Mouse (Mus musculus) kidney, adult 2 months (tissue): ENCODE data around the gene Pcp4l1.

Experiments used
- CTCF ChIP-seq: fragments of 200-500 bp; conservative IDR thresholded peaks from 2 replicates; pipeline ENCODE4 v1.5.1; 2011; ENCODE audit warnings: low read depth, mild to moderate bottlenecking, control low read depth, low read length, moderate library complexity, mixed read lengths; ENCODE audit not compliant: insufficient read depth, insufficient read length
- POLR2A ChIP-seq: fragments of 200-500 bp; IDR thresholded peaks from one replicate; pipeline ENCODE4 v1.6.1; 2011; ENCODE audit warnings: low read depth, low read length, control low read depth

DNA sequence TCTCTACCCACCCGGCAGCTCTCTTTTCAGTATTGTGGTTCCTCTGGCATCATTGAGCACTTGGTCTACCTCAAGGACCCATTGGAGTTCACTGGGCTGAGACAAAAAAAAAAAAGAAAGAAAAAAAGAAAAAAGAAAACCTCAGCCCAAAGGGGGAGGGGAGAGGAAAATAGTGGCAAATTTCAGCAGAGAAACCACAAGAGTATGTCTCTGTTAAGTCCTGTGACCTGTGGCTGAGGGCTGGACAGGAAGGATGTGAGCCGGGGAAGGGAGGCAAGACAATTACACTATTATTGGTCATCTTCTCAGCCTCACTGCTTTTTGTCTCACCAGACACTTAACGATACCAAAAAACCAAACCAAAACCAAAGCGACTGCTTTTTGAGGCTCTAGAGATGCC lies 35.8 kb upstream of the Pcp4l1 start:
- no peak for TF ChIP-seq CTCF
- TF ChIP-seq POLR2A, result no peak
